Mouse (Mus musculus): ENCODE measurements at regions not wholly inside any gene's neighbourhood (a gene's known extent, or its start where the extent isn't known, plus 50 kb on each side); places are given as distances from the start of the nearest gene placed in this dataset.

DNA sequence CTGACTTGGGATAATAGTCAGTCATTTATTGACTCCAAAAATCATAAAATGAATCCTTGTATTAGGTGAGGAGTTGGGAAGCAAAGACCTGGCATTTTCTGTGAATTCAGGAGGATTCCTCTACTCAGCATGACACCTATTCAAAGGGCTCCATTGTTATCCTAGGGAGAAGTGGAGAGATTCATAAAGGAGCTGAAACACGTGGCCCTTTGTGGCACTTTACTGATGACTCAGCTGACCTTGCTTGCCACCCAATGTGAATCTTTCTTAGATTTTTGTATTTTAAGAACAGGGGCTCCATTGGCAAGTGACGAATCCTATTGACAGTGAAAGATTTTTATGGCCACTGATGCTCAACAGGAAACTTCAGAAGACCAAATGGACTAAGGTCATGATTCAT, 619.2 kb upstream of the Pkn2 start:
- TF ChIP-seq MAFK (IDR thresholded peaks at IDR 0.05; ENCODE audit: insufficient read depth, low read depth, low read length) = no peak
- TF ChIP-seq ZC3H11A (IDR thresholded peaks at IDR 0.05; ENCODE audit: borderline replicate concordance, low read depth, low read length) = no peak
- no peak for TF ChIP-seq HCFC1 (IDR thresholded peaks at IDR 0.05; ENCODE audit: borderline replicate concordance, insufficient read depth, low read length)
- TF ChIP-seq CHD2 (IDR thresholded peaks at IDR 0.05; ENCODE audit: low read depth, low read length) = no peak
- TF ChIP-seq ZNF384 (IDR thresholded peaks at IDR 0.05; ENCODE audit: low read depth, low read length) = no peak
- H3K4me1 ChIP-seq (ENCODE audit: control insufficient read depth in 2 of 2, insufficient read depth in 2 of 2, low read length in 2 of 2, poor library complexity in 1 of 2) = no peaks in the 10 kb centered on the region

DNA sequence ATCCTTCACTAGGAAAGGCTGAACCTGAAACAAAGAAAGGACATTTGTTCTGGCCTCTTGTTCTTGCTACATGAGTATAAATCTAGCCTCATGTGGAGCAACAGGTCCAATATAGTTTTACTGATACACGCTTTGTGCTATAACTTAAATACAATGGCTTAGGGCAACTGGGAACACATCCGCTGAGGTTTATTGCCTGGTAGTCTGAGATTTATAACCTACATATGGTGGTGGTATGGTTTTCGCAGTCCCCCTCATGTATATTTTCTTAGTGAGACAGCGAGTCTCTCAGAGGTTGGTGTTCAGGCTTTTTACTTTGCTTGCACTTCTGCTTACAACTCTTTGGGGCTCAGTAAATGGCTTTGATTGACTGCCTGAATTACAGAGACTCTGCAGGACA, 613.6 kb upstream of the Pkn2 start:
- DNase-seq (ENCODE audit: low read depth, low spot score) = no peak
- Histone ChIP-seq H3K36me3 (ENCODE audit: control insufficient read depth, insufficient read depth, low read length, poor library complexity, severe bottlenecking) (no peaks in the 10 kb centered on the region), H3K9me3 (ENCODE audit: control insufficient read depth, insufficient read depth, low read depth, low read length) (no peaks in the 10 kb centered on the region), H3K9ac (ENCODE audit: insufficient read depth, low read depth, low read length, poor library complexity, severe bottlenecking) (no peak overlapping the region), H3K4me1 (ENCODE audit: control insufficient read depth in 2 of 2, insufficient read depth in 2 of 2, low read length in 2 of 2, poor library complexity in 1 of 2) (no peaks in the 10 kb centered on the region), H3K4me3 (ENCODE audit: insufficient read depth in 1 of 2, low read depth in 1 of 2, low read length in 2 of 2, poor library complexity in 1 of 2, severe bottlenecking in 1 of 2) (no peak overlapping the region), H3K27ac (ENCODE audit: insufficient read depth, low read depth, low read length, poor library complexity, severe bottlenecking) (no peak overlapping the region)
- in situ Hi-C loops (cut with MboI; ENCODE audit: low sequenced_read_pairs in 2 of 2, unreplicated experiment in 2 of 2) = no loop called here
- TF ChIP-seq MAFK (IDR thresholded peaks at IDR 0.05; ENCODE audit: insufficient read depth, low read depth, low read length) = no peak
- TF ChIP-seq ZNF384 (IDR thresholded peaks at IDR 0.05; ENCODE audit: low read depth, low read length) = no peak
- TF ChIP-seq HCFC1 (IDR thresholded peaks at IDR 0.05; ENCODE audit: borderline replicate concordance, insufficient read depth, low read length) = no peak
- no peak for TF ChIP-seq ZC3H11A (IDR thresholded peaks at IDR 0.05; ENCODE audit: borderline replicate concordance, low read depth, low read length)
- TF ChIP-seq CHD2 (IDR thresholded peaks at IDR 0.05; ENCODE audit: low read depth, low read length) = no peak

More for the DNA sequence above, 619.2 kb upstream of the Pkn2 start:
- H3K9me3 ChIP-seq (ENCODE audit: control insufficient read depth, insufficient read depth, low read depth, low read length) = no peaks in the 10 kb centered on the region
- no peaks in the 10 kb centered on the region for H3K36me3 ChIP-seq (ENCODE audit: control insufficient read depth, insufficient read depth, low read length, poor library complexity, severe bottlenecking)
- in situ Hi-C loops (cut with MboI; ENCODE audit: low sequenced_read_pairs in 2 of 2, unreplicated experiment in 2 of 2) = no loop called here
- no peak for DNase-seq (ENCODE audit: low read depth, low spot score)
- H3K9ac ChIP-seq (ENCODE audit: insufficient read depth, low read depth, low read length, poor library complexity, severe bottlenecking) = no peak overlapping the region
- no peak overlapping the region for H3K4me3 ChIP-seq (ENCODE audit: insufficient read depth in 1 of 2, low read depth in 1 of 2, low read length in 2 of 2, poor library complexity in 1 of 2, severe bottlenecking in 1 of 2)
- no peak overlapping the region for H3K27ac ChIP-seq (ENCODE audit: insufficient read depth, low read depth, low read length, poor library complexity, severe bottlenecking)

DNA sequence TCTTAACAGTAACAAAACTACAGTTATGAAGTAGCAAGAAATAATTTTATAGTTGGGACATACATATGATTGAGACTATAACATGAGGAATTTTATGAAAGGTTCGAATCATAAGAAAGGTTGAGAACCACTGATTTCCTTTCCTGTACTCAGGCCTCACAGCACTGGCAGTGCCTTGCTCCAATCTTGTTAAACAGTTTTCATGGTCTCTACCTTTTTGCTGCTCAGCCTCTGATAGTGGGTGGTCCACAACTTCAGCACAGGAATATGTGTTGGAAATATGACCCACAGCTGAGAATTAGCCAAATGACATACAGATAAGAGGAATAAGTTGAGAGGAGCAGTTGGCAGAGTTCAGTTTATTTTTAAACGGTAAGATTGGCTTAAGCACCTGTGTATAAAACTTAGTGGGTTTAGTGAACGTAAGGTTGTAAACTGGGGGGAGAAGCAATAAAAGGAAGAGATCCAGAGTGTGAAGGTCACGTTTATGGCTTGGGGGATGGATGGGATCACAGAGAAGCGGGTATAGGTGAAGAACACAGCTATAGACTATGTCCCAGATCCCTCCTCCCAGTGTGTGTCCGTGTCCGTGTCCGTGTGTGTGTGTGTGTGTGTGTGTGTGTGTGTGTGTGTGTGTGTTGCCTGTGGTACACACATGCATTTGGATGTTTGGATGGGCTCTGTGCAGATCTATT, 596.3 kb upstream of the Pkn2 start:
- H3K36me3 ChIP-seq (ENCODE audit: control insufficient read depth, insufficient read depth, low read length, poor library complexity, severe bottlenecking) = no peaks in the 10 kb centered on the region
- no peak overlapping the region for H3K9ac ChIP-seq (ENCODE audit: insufficient read depth, low read depth, low read length, poor library complexity, severe bottlenecking)
- TF ChIP-seq CHD2 (IDR thresholded peaks at IDR 0.05; ENCODE audit: low read depth, low read length) = no peak
- TF ChIP-seq MAFK (IDR thresholded peaks at IDR 0.05; ENCODE audit: insufficient read depth, low read depth, low read length) = no peak
- TF ChIP-seq ZNF384 (IDR thresholded peaks at IDR 0.05; ENCODE audit: low read depth, low read length) = no peak
- TF ChIP-seq ZC3H11A (IDR thresholded peaks at IDR 0.05; ENCODE audit: borderline replicate concordance, low read depth, low read length) = no peak
- no peak for TF ChIP-seq HCFC1 (IDR thresholded peaks at IDR 0.05; ENCODE audit: borderline replicate concordance, insufficient read depth, low read length)
- no peaks in the 10 kb centered on the region for H3K9me3 ChIP-seq (ENCODE audit: control insufficient read depth, insufficient read depth, low read depth, low read length)
- H3K27ac ChIP-seq (ENCODE audit: insufficient read depth, low read depth, low read length, poor library complexity, severe bottlenecking) = no peak overlapping the region
- DNase-seq (ENCODE audit: low read depth, low spot score) = no peak
- no peaks in the 10 kb centered on the region for H3K4me1 ChIP-seq (ENCODE audit: control insufficient read depth in 2 of 2, insufficient read depth in 2 of 2, low read length in 2 of 2, poor library complexity in 1 of 2)
- H3K4me3 ChIP-seq (ENCODE audit: insufficient read depth in 1 of 2, low read depth in 1 of 2, low read length in 2 of 2, poor library complexity in 1 of 2, severe bottlenecking in 1 of 2) = no peak overlapping the region
- in situ Hi-C loops (cut with MboI; ENCODE audit: low sequenced_read_pairs in 2 of 2, unreplicated experiment in 2 of 2) = no loop called here

DNA sequence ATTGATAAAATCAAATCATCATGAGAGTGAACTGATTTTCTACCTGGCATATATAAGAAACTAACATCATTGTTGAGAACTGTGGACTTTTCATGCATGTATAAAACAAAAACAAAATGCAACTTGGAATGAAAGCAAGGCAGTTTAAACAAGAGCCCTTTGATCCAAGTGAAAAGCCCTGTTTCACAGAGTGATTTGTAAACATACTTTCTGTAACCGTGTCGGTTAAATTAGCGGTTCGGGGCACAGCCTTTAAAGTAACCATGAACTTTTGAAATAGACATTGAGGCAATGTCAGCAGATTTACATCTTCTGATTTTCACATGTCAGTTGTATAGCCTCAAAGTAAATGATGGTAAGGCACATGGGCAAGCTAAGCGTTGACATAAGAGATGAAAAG, 593.7 kb upstream of the Pkn2 start:
- H3K9ac ChIP-seq (ENCODE audit: insufficient read depth, low read depth, low read length, poor library complexity, severe bottlenecking) = no peak overlapping the region
- H3K36me3 ChIP-seq (ENCODE audit: control insufficient read depth, insufficient read depth, low read length, poor library complexity, severe bottlenecking) = no peaks in the 10 kb centered on the region
- no peak overlapping the region for H3K4me3 ChIP-seq (ENCODE audit: insufficient read depth in 1 of 2, low read depth in 1 of 2, low read length in 2 of 2, poor library complexity in 1 of 2, severe bottlenecking in 1 of 2)
- no peak overlapping the region for H3K27ac ChIP-seq (ENCODE audit: insufficient read depth, low read depth, low read length, poor library complexity, severe bottlenecking)
- in situ Hi-C loops (cut with MboI; ENCODE audit: low sequenced_read_pairs in 2 of 2, unreplicated experiment in 2 of 2) = no loop called here
- no peak for DNase-seq (ENCODE audit: low read depth, low spot score)
- TF ChIP-seq CHD2 (IDR thresholded peaks at IDR 0.05; ENCODE audit: low read depth, low read length) (no peak), ZC3H11A (IDR thresholded peaks at IDR 0.05; ENCODE audit: borderline replicate concordance, low read depth, low read length) (no peak), MAFK (IDR thresholded peaks at IDR 0.05; ENCODE audit: insufficient read depth, low read depth, low read length) (no peak), HCFC1 (IDR thresholded peaks at IDR 0.05; ENCODE audit: borderline replicate concordance, insufficient read depth, low read length) (no peak), ZNF384 (IDR thresholded peaks at IDR 0.05; ENCODE audit: low read depth, low read length) (no peak)
- H3K9me3 ChIP-seq (ENCODE audit: control insufficient read depth, insufficient read depth, low read depth, low read length) = no peaks in the 10 kb centered on the region
- no peaks in the 10 kb centered on the region for H3K4me1 ChIP-seq (ENCODE audit: control insufficient read depth in 2 of 2, insufficient read depth in 2 of 2, low read length in 2 of 2, poor library complexity in 1 of 2)
